Mouse (Mus musculus) forebrain, embryonic 12.5 days (tissue): ENCODE data around the gene Plxdc1. TPM values are rescaled to one million over a fixed set of nuclear protein-coding genes. Genes with fewer than 3 reads are reported as not detected.

Source experiments
- ATAC-seq: fragments of 200-750 bp; cut with Nextera tagmentation; 2 replicates; pipeline ENCODE4 v1.8.0; 2017; ENCODE audit warnings: moderate TSS enrichment; ENCODE audit not compliant: low FRiP score
- H3K27ac ChIP-seq: fragments of 300-500 bp; sonication (generic); 2 replicates; pipeline ENCODE4 v1.5.1; 2016; ENCODE audit warnings: mild to moderate bottlenecking
- H3K27me3 ChIP-seq: fragments of 300-500 bp; sonication (generic); 2 replicates; pipeline ENCODE4 v1.6.1; 2016; ENCODE audit warnings: mild to moderate bottlenecking
- H3K36me3 ChIP-seq: fragments of 300-500 bp; sonication (generic); replicated peaks from 2 replicates; pipeline ENCODE4 v1.6.1; 2016; ENCODE audit warnings: mild to moderate bottlenecking
- H3K4me1 ChIP-seq: fragments of 300-500 bp; sonication (generic); 2 replicates; pipeline ENCODE4 v1.6.1; 2016
- H3K4me2 ChIP-seq: fragments of 300-500 bp; sonication (generic); 2 replicates; pipeline ENCODE4 v1.6.1; 2016; ENCODE audit warnings: mild to moderate bottlenecking, moderate library complexity
- H3K4me3 ChIP-seq: fragments of 300-500 bp; sonication (generic); replicated peaks from 2 replicates; pipeline ENCODE4 v1.5.1; 2016; ENCODE audit warnings: mild to moderate bottlenecking
- H3K9ac ChIP-seq: fragments of 300-500 bp; sonication (generic); 2 replicates; pipeline ENCODE4 v1.6.1; 2016; ENCODE audit warnings: mild to moderate bottlenecking
- H3K9me3 ChIP-seq: fragments of 300-500 bp; sonication (generic); 2 replicates; pipeline ENCODE4 v1.6.1; 2016
- WGBS: fragments of 180-500 bp; shearing (Covaris S2); methylation state at CpG from one replicate; pipeline ENCODE4 v1.1.7; 2016; 5-methylcytosine and 5-hydroxymethylcytosine counted together
- polyA plus RNA-seq: library from polyadenylated mRNA; unstranded; fragments of >200 nt; fragmentation: Nextera tagmentation; extraction: Ambion mirVana; gene quantifications from 2 replicates; pipeline ENCODE4 v1.2.1, GENCODE M21; 2016

Gene Plxdc1
- polyA plus RNA-seq, 1 experiment from 2014 or later = 0.22 TPM

DNA sequence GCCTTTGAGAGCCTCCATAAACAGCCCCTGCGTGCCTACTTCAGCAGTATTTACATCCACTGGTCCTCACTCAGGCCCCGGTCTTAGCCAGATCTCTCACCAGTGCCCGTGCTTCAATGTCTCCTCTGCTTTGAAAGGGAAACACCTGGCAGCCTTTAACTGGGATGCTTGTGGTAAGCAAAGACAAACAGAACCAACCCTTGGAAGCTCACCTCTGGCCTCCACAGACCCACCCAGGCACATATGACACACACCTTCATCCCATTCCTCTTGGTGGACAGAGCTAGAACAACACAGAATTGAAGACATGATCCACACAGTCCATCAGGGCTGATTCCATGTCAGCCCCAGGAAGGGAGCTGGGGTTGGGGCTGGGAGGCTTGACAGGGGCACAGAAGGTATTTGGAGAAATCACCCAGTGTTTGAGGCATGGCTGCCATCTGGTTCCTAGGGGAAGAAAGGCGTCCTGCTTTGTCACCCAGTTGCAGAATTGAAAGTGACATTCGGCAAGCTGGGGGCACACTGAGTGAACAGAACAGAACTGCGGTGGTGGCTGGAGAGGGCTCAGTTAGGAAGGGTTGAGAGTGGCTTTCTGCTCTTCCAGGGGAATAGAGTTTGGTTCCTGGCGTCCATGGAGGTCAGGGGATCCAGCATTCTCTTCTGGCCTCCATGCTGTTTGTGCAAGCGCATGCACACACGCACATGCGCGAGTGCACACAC, 12.0 kb upstream of the Plxdc1 start:
- 82% methylated on average over 10 of the region's 11 CpGs for WGBS
- H3K9me3 ChIP-seq = no peaks in the 10 kb centered on the region
- no peak overlapping the region for H3K4me3 ChIP-seq
- no peak overlapping the region for H3K9ac ChIP-seq
- H3K4me1 ChIP-seq = peaks cover 37% of the 10 kb centered on the region
- peaks cover 71% of the 10 kb centered on the region for H3K27me3 ChIP-seq
- H3K27ac ChIP-seq = no peak overlapping the region
- H3K4me2 ChIP-seq = no peak overlapping the region
- ATAC-seq = no peak
- 0 out of 2 replicates have a peak, but pooled peaks cover 3% of the 10 kb centered on the region for H3K36me3 ChIP-seq

DNA sequence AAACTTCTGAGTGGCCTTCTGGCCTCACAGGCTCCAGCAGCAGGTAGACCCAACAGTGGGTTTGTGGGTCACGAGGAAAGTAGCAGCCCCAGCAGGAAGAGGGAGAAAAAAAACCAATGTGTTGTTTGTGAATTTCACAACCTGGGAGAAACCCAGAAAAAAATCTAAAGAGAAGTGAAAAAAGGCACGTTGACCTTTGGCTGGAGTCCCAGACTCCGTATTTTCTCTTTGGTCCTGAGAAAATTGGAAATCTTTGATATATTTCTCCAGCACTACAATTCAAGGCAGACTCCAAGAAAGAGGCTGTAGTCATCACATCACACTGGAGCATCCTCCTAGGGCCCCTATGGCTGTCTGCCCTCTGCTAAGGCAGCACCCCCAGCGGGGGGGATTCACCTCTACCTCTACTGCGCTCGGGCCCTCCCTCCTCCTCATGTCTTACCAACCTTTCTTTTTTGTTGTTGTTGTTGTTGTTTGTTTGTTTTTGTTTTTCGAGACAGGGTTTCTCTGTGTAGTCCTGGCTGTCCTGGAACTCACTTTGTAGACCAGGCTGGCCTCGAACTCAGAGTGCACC, 11.2 kb upstream of the Plxdc1 start:
- no peaks in the 10 kb centered on the region for H3K9me3 ChIP-seq
- no peak overlapping the region for H3K4me3 ChIP-seq
- no peak overlapping the region for H3K27ac ChIP-seq
- no peak for ATAC-seq
- peaks cover 66% of the 10 kb centered on the region for H3K27me3 ChIP-seq
- H3K4me1 ChIP-seq = peaks cover 29% of the 10 kb centered on the region
- H3K4me2 ChIP-seq = no peak overlapping the region
- no peaks in the 10 kb centered on the region for H3K36me3 ChIP-seq
- no peak overlapping the region for H3K9ac ChIP-seq
- 82% methylated on average over 8 of the region's 8 CpGs for WGBS

GRCm38 (mm10) chr11:97996691-97997090, 10.4 kb upstream of the Plxdc1 start:
- no peaks in the 10 kb centered on the region for H3K36me3 ChIP-seq
- no peak overlapping the region for H3K27ac ChIP-seq
- peaks cover 22% of the 10 kb centered on the region for H3K4me1 ChIP-seq
- no peak overlapping the region for H3K4me3 ChIP-seq
- ATAC-seq = no peak
- no peaks in the 10 kb centered on the region for H3K9me3 ChIP-seq
- no peak overlapping the region for H3K4me2 ChIP-seq
- 68% methylated on average over 1 of the region's 1 CpGs for WGBS
- H3K27me3 ChIP-seq = peaks cover 58% of the 10 kb centered on the region
- H3K9ac ChIP-seq = no peak overlapping the region

DNA sequence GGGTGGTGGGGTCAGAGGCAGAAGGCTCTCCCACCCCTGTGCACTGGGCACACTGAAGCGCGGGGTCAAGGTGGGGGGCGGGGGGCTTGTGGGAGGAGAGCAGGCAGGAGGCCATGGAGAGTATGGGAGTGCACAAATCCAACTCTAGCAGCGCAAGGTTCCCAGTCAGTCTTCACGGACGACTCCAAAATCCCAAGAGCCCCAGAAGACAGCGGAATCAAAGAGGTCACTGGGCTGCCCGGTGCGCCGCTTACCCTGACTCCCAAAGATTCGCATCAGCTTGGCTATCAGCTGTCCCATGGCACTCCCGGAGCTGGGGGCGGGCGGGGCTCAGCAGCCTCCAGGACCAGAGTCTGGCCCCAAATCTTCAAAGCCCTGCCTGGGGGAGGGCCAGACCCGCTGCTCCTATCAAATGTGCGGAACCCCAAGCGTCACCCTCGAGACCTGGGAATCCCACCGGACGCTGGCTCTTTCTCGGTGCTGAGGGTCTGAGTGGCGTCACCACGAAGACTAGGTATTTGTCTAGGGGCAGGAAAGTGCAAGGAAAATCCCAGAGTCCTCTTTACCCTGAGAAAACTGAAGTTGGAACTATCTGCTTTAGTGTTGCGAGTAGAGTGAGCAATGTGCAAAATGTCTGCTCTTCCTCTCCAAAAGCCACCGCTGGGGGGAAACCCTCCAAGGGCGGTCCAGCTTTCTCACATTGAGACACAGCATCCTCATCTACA, 9.5 kb upstream of the Plxdc1 start, which contains the start of gene Arl5c:
Gene Arl5c, minus strand, starts transcription at position 618 of the 725 bp plus-strand sequence.
- no peaks in the 10 kb centered on the region for H3K9me3 ChIP-seq
- peak within 1 kb of the TSS; percentile 42 for H3K4me3 ChIP-seq
- ATAC-seq = peak; percentile 45
- peak within 1 kb of the TSS; percentile 88 for H3K4me2 ChIP-seq
- peak within 1 kb of the TSS; percentile 36 for H3K9ac ChIP-seq
- H3K27me3 ChIP-seq = peaks cover 48% of the 10 kb centered on the region
- 3% methylated on average over 26 of the region's 26 CpGs for WGBS
- peaks cover 16% of the 10 kb centered on the region for H3K4me1 ChIP-seq
- H3K27ac ChIP-seq = no peak within 1 kb of the TSS
- no peaks in the 10 kb centered on the region for H3K36me3 ChIP-seq

GRCm38 (mm10) chr11:97994539-97995100, 8.4 kb upstream of the Plxdc1 start:
- WGBS = 6% methylated on average over 13 of the region's 13 CpGs
- Histone ChIP-seq H3K36me3 (no peaks in the 10 kb centered on the region), H3K4me3 (peak overlapping the region; percentile 42), H3K9me3 (no peaks in the 10 kb centered on the region), H3K27ac (no peak overlapping the region), H3K9ac (peak overlapping the region; percentile 36), H3K27me3 (peaks cover 48% of the 10 kb centered on the region), H3K4me1 (peaks cover 19% of the 10 kb centered on the region), H3K4me2 (peak overlapping the region; percentile 88)
- ATAC-seq = 0 out of 2 replicates have a peak, but pooled peaks have one; percentile 2

DNA sequence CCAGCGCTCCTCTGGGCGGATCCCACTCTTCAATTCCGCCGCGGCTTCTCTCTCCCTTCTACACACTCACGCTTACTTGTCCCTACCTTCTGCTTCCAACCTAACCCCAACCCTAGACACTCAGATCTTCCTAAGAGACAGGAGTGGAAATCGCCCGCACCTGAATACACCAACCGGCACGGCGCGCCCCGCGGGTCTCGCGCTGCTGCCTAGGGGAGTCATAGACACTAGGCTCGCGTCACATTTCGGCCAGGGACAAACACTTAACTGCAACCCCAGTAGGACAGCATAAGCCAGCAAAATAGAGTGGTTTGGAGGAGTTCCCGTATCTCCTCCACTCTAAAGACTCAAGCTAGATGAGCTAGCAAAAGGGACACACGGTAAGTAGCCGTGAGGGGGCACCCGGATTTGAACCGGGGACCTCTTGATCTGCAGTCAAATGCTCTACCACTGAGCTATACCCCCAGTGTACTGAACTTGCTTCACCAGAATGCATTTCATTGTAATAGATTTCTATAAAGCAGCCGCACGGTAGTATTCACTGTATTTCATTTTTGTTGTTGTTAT, 2.4 kb upstream of the Plxdc1 start:
- Histone ChIP-seq H3K4me2 (peak overlapping the region; percentile 60), H3K9ac (peak overlapping the region; percentile 73), H3K36me3 (no peaks in the 10 kb centered on the region), H3K27me3 (peaks cover 49% of the 10 kb centered on the region), H3K4me3 (peak overlapping the region; percentile 88), H3K9me3 (no peaks in the 10 kb centered on the region), H3K4me1 (peaks cover 27% of the 10 kb centered on the region), H3K27ac (peak overlapping the region; percentile 90)
- WGBS = under 1% methylated on average over 26 of the region's 26 CpGs
- ATAC-seq = peak; percentile 85

GRCm38 (mm10) chr11:97987551-97988526, 1.6 kb upstream of the Plxdc1 start:
- Histone ChIP-seq H3K4me3 (peak overlapping the region; percentile 88), H3K4me1 (peaks cover 27% of the 10 kb centered on the region), H3K4me2 (peak overlapping the region; percentile 60), H3K36me3 (no peaks in the 10 kb centered on the region), H3K9ac (peak overlapping the region; percentile 73), H3K9me3 (no peaks in the 10 kb centered on the region), H3K27me3 (peaks cover 53% of the 10 kb centered on the region), H3K27ac (peak overlapping the region; percentile 90)
- ATAC-seq = peak; percentile 74
- WGBS = under 1% methylated on average over 42 of the region's 42 CpGs

GRCm38 (mm10) chr11:97986738-97987465, 658 bp upstream of the Plxdc1 start:
- Histone ChIP-seq H3K4me3 (peak overlapping the region; percentile 88), H3K27ac (no peak overlapping the region), H3K9ac (peak overlapping the region; percentile 61; the same call in 1 of the 2 replicates), H3K27me3 (peaks cover 53% of the 10 kb centered on the region), H3K4me2 (peak overlapping the region; percentile 84), H3K36me3 (no peaks in the 10 kb centered on the region), H3K4me1 (peaks cover 27% of the 10 kb centered on the region), H3K9me3 (no peaks in the 10 kb centered on the region)
- 24% methylated on average over 14 of the region's 17 CpGs for WGBS
- no peak for ATAC-seq

- Histone ChIP-seq H3K36me3 (no peaks in the 10 kb centered on the region), H3K4me3 (no peak overlapping the region), H3K4me1 (peaks cover 13% of the 10 kb centered on the region), H3K27ac (no peak overlapping the region), H3K9me3 (no peaks in the 10 kb centered on the region), H3K27me3 (peaks cover 42% of the 10 kb centered on the region), H3K4me2 (no peak overlapping the region), H3K9ac (no peak overlapping the region)
- 77% methylated on average over 1 of the region's 1 CpGs for WGBS
- ATAC-seq = no peak
Measured at GRCm38 (mm10) chr11:97983983-97984382, 2.3 kb downstream of the Plxdc1 start.

GRCm38 (mm10) chr11:97983506-97983905, 2.7 kb downstream of the Plxdc1 start:
- Histone ChIP-seq H3K4me1 (peaks cover 13% of the 10 kb centered on the region), H3K27ac (no peak overlapping the region), H3K4me2 (no peak overlapping the region), H3K9ac (no peak overlapping the region), H3K36me3 (no peaks in the 10 kb centered on the region), H3K9me3 (no peaks in the 10 kb centered on the region), H3K27me3 (peaks cover 42% of the 10 kb centered on the region), H3K4me3 (no peak overlapping the region)
- WGBS = 85% methylated on average over 3 of the region's 3 CpGs
- ATAC-seq = no peak

GRCm38 (mm10) chr11:97982721-97983120, 3.5 kb downstream of the Plxdc1 start:
- ATAC-seq = no peak
- no peak overlapping the region for H3K9ac ChIP-seq
- no peaks in the 10 kb centered on the region for H3K36me3 ChIP-seq
- no peaks in the 10 kb centered on the region for H3K9me3 ChIP-seq
- peaks cover 42% of the 10 kb centered on the region for H3K27me3 ChIP-seq
- H3K4me1 ChIP-seq = peaks cover 13% of the 10 kb centered on the region
- no peak overlapping the region for H3K27ac ChIP-seq
- H3K4me2 ChIP-seq = no peak overlapping the region
- no peak overlapping the region for H3K4me3 ChIP-seq
- WGBS = 94% methylated on average over 9 of the region's 9 CpGs
